Mouse (Mus musculus) midbrain, embryonic 13.5 days (tissue): Measurements from ENCODE around the gene Kcnj9. TPM values are rescaled to one million over a fixed set of nuclear protein-coding genes. Genes with fewer than 3 reads are reported as not detected.

Experiments used
- ATAC-seq: fragments of 200-750 bp; cut with Nextera tagmentation; 2 replicates; pipeline ENCODE4 v1.8.0; 2017; ENCODE audit warnings: mild to moderate bottlenecking, moderate TSS enrichment, moderate library complexity
- H3K27ac ChIP-seq: fragments of 300-500 bp; sonication (generic); 2 replicates; pipeline ENCODE4 v1.5.1; 2015; ENCODE audit warnings: inconsistent platforms, mild to moderate bottlenecking, moderate library complexity
- H3K27me3 ChIP-seq: fragments of 300-500 bp; sonication (generic); 2 replicates; pipeline ENCODE4 v1.6.1; 2015; ENCODE audit warnings: mild to moderate bottlenecking, inconsistent platforms
- H3K36me3 ChIP-seq: fragments of 300-500 bp; sonication (generic); 2 replicates; pipeline ENCODE4 v1.6.1; 2015; ENCODE audit warnings: mild to moderate bottlenecking, inconsistent platforms
- H3K4me1 ChIP-seq: fragments of 300-500 bp; sonication (generic); replicated peaks from 2 replicates; pipeline ENCODE4 v1.6.1; 2015; ENCODE audit warnings: inconsistent platforms
- H3K4me2 ChIP-seq: fragments of 300-500 bp; sonication (generic); replicated peaks from 2 replicates; pipeline ENCODE4 v1.6.1; 2015; ENCODE audit warnings: moderate library complexity, mild to moderate bottlenecking, inconsistent platforms
- H3K4me3 ChIP-seq: fragments of 300-500 bp; sonication (generic); replicated peaks from 2 replicates; pipeline ENCODE4 v1.5.1; 2015; ENCODE audit warnings: mild to moderate bottlenecking, inconsistent platforms
- H3K9ac ChIP-seq: fragments of 300-500 bp; sonication (generic); replicated peaks from 2 replicates; pipeline ENCODE4 v1.6.1; 2015; ENCODE audit warnings: mild to moderate bottlenecking, inconsistent platforms
- H3K9me3 ChIP-seq: fragments of 300-500 bp; sonication (generic); 2 replicates; pipeline ENCODE4 v1.6.1; 2016; ENCODE audit warnings: mild to moderate bottlenecking, inconsistent platforms
- WGBS: fragments of 180-500 bp; shearing (Covaris S2); methylation state at CpG from one replicate; pipeline ENCODE4 v1.1.7; 2015; 5-methylcytosine and 5-hydroxymethylcytosine counted together
- polyA plus RNA-seq: library from polyadenylated mRNA; unstranded; fragments of >200 nt; fragmentation: Nextera tagmentation; extraction: Ambion mirVana; gene quantifications from 2 replicates; pipeline ENCODE4 v1.2.1, GENCODE M21; 2015

Gene Kcnj9
- polyA plus RNA-seq: 3.6 and 3.9 TPM in 2 replicates

GRCm38 (mm10) chr1:172329131-172329530, at the start of gene Kcnj9:
Gene Kcnj9 (minus strand): TSS chr1:172329318.
- no peaks in the 10 kb centered on the region for H3K36me3 ChIP-seq
- peak; percentile 89 for ATAC-seq

GRCm38 (mm10) chr1:172376758-172377458, 47.8 kb upstream of the Kcnj9 start:
- H3K9ac ChIP-seq: peak overlapping the region; percentile 93
- ATAC-seq: no peak
- WGBS: 3% methylated on average over 62 of the region's 62 CpGs

More at GRCm38 (mm10) chr1:172329131-172329530, at the start of gene Kcnj9:
- Histone ChIP-seq H3K9ac (peak within 1 kb of the TSS; percentile 68), H3K9me3 (no peaks in the 10 kb centered on the region), H3K27me3 (peaks cover 33% of the 10 kb centered on the region), H3K4me2 (peak within 1 kb of the TSS; percentile 66), H3K4me1 (peaks cover 38% of the 10 kb centered on the region), H3K27ac (peak within 1 kb of the TSS; percentile 74), H3K4me3 (peak within 1 kb of the TSS; percentile 39)
- 14% methylated on average over 9 of the region's 9 CpGs for WGBS

GRCm38 (mm10) chr1:172376198-172376667, 47.1 kb upstream of the Kcnj9 start, which contains the start of gene Pigm:
Gene Pigm (plus strand): TSS chr1:172376546.
- H3K4me3 ChIP-seq: peak within 1 kb of the TSS; percentile 97
- H3K4me2 ChIP-seq: peak within 1 kb of the TSS; percentile 100
- H3K9me3 ChIP-seq: no peaks in the 10 kb centered on the region
- H3K9ac ChIP-seq: peak within 1 kb of the TSS; percentile 93
- H3K27ac ChIP-seq: peak within 1 kb of the TSS; percentile 73
- no peaks in the 10 kb centered on the region for H3K27me3 ChIP-seq
- ATAC-seq: peak; percentile 99
- peaks cover 13% of the 10 kb centered on the region for H3K36me3 ChIP-seq
- peaks cover 32% of the 10 kb centered on the region for H3K4me1 ChIP-seq
- WGBS: under 1% methylated on average over 39 of the region's 39 CpGs

More at GRCm38 (mm10) chr1:172376758-172377458, 47.8 kb upstream of the Kcnj9 start:
- Histone ChIP-seq H3K27ac (peak overlapping the region; percentile 73), H3K9me3 (no peaks in the 10 kb centered on the region), H3K4me3 (peak overlapping the region; percentile 97), H3K4me1 (peaks cover 32% of the 10 kb centered on the region), H3K27me3 (no peaks in the 10 kb centered on the region), H3K4me2 (peak overlapping the region; percentile 100), H3K36me3 (peaks cover 20% of the 10 kb centered on the region)

- WGBS: 30% methylated on average over 23 of the region's 23 CpGs
- Histone ChIP-seq H3K9me3 (no peaks in the 10 kb centered on the region), H3K27me3 (no peaks in the 10 kb centered on the region), H3K9ac (no peak overlapping the region), H3K4me2 (peak overlapping the region; percentile 25; the same call in 1 of the 2 replicates), H3K27ac (no peak overlapping the region), H3K4me1 (no peaks in the 10 kb centered on the region; the same call in 1 of the 2 replicates), H3K4me3 (no peak overlapping the region), H3K36me3 (no peaks in the 10 kb centered on the region)
- peak; percentile 67; the same call in 1 of the 2 replicates for ATAC-seq
These were observed 39.8 kb upstream of the Kcnj9 start for GRCm38 (mm10) chr1:172368768-172369418.

GRCm38 (mm10) chr1:172364684-172365083, 35.6 kb upstream of the Kcnj9 start:
- ATAC-seq: peak; percentile 51; the same call in 1 of the 2 replicates
- Histone ChIP-seq H3K9me3 (no peaks in the 10 kb centered on the region), H3K4me3 (no peak overlapping the region), H3K9ac (no peak overlapping the region), H3K4me1 (no peaks in the 10 kb centered on the region; the same call in 1 of the 2 replicates), H3K27ac (no peak overlapping the region), H3K36me3 (no peaks in the 10 kb centered on the region), H3K27me3 (peaks cover 4% of the 10 kb centered on the region; the same call in 1 of the 2 replicates), H3K4me2 (no peak overlapping the region)
- 9% methylated on average over 6 of the region's 6 CpGs for WGBS

GRCm38 (mm10) chr1:172358341-172358740, 29.2 kb upstream of the Kcnj9 start:
- Histone ChIP-seq H3K9me3 (no peaks in the 10 kb centered on the region), H3K27me3 (peaks cover 4% of the 10 kb centered on the region; the same call in 1 of the 2 replicates), H3K9ac (no peak overlapping the region), H3K4me1 (peaks cover 36% of the 10 kb centered on the region), H3K4me3 (no peak overlapping the region), H3K36me3 (no peaks in the 10 kb centered on the region), H3K27ac (no peak overlapping the region), H3K4me2 (no peak overlapping the region)
- 66% methylated on average over 10 of the region's 10 CpGs for WGBS
- ATAC-seq: no peak

- Histone ChIP-seq H3K4me1 (peaks cover 36% of the 10 kb centered on the region), H3K9ac (no peak overlapping the region), H3K27ac (no peak overlapping the region), H3K4me2 (no peak overlapping the region), H3K9me3 (no peaks in the 10 kb centered on the region), H3K36me3 (no peaks in the 10 kb centered on the region), H3K4me3 (no peak overlapping the region), H3K27me3 (peaks cover 4% of the 10 kb centered on the region; the same call in 1 of the 2 replicates)
- WGBS: 7% methylated on average over 1 of the region's 1 CpGs
- no peak for ATAC-seq
These were observed 28.4 kb upstream of the Kcnj9 start for GRCm38 (mm10) chr1:172357550-172357949.

GRCm38 (mm10) chr1:172355336-172355735, 26.2 kb upstream of the Kcnj9 start:
- Histone ChIP-seq H3K4me1 (peaks cover 53% of the 10 kb centered on the region), H3K27ac (peak overlapping the region; percentile 77), H3K27me3 (peaks cover 4% of the 10 kb centered on the region; the same call in 1 of the 2 replicates), H3K36me3 (no peaks in the 10 kb centered on the region), H3K9ac (no peak overlapping the region; the same call in 1 of the 2 replicates), H3K4me3 (no peak overlapping the region), H3K9me3 (no peaks in the 10 kb centered on the region), H3K4me2 (no peak overlapping the region)
- peak; percentile 67 for ATAC-seq
- 11% methylated on average over 3 of the region's 3 CpGs for WGBS

GRCm38 (mm10) chr1:172352453-172352852, 23.3 kb upstream of the Kcnj9 start:
- H3K27me3 ChIP-seq: no peaks in the 10 kb centered on the region
- ATAC-seq: no peak
- H3K4me2 ChIP-seq: no peak overlapping the region
- H3K36me3 ChIP-seq: no peaks in the 10 kb centered on the region
- no peak overlapping the region for H3K9ac ChIP-seq
- no peak overlapping the region for H3K4me3 ChIP-seq
- H3K4me1 ChIP-seq: peaks cover 60% of the 10 kb centered on the region
- 95% methylated on average over 3 of the region's 3 CpGs for WGBS
- no peaks in the 10 kb centered on the region for H3K9me3 ChIP-seq
- H3K27ac ChIP-seq: no peak overlapping the region

- no peak overlapping the region for H3K4me2 ChIP-seq
- no peaks in the 10 kb centered on the region for H3K36me3 ChIP-seq
- no peak overlapping the region for H3K27ac ChIP-seq
- no peak for ATAC-seq
- H3K4me3 ChIP-seq: no peak overlapping the region
- no peaks in the 10 kb centered on the region for H3K27me3 ChIP-seq
- no peak overlapping the region for H3K9ac ChIP-seq
- H3K9me3 ChIP-seq: no peaks in the 10 kb centered on the region
- WGBS: 80% methylated on average over 6 of the region's 6 CpGs
- H3K4me1 ChIP-seq: peaks cover 57% of the 10 kb centered on the region
These were observed 22.9 kb upstream of the Kcnj9 start for GRCm38 (mm10) chr1:172352001-172352400.

- ATAC-seq: peak; percentile 96
- Histone ChIP-seq H3K27me3 (no peaks in the 10 kb centered on the region), H3K4me3 (peak overlapping the region; percentile 2; the same call in 1 of the 2 replicates), H3K36me3 (no peaks in the 10 kb centered on the region), H3K9me3 (no peaks in the 10 kb centered on the region), H3K4me1 (peaks cover 44% of the 10 kb centered on the region), H3K4me2 (peak overlapping the region; percentile 36), H3K27ac (peak overlapping the region; percentile 91), H3K9ac (peak overlapping the region; percentile 53)
- 2% methylated on average over 19 of the region's 19 CpGs for WGBS
These were observed 21.0 kb upstream of the Kcnj9 start for GRCm38 (mm10) chr1:172349916-172350812.
